Comparison of ENCODE assay signal across 14 mouse cellular contexts in genomic region chr2:33363890-33364289, GRCm38 (mm10).
"Had no signal": no experiment of that assay in that cellular context is flagged by ENCODE, and none has a peak within 500 bp of the region (broad histone marks: within the 10 kb centered on the region; RNA-seq: fewer than 3 reads in every experiment).

No protein-coding gene starts in this region.

- ATAC-seq: hindbrain, postnatal 0 days; lung, postnatal 0 days had no signal

- H3K4me3 ChIP-seq: hindbrain, embryonic 12.5 days; limb, embryonic 12.5 days; liver, embryonic 13.5 days; midbrain, embryonic 10.5 days; myocyte; neural tube, embryonic 12.5 days had no signal

- H3K9ac ChIP-seq: hindbrain, embryonic 12.5 days; limb, embryonic 12.5 days; liver, embryonic 13.5 days; neural tube, embryonic 12.5 days had no signal

- H3K9me3 ChIP-seq: hindbrain, embryonic 12.5 days; limb, embryonic 12.5 days; liver, embryonic 13.5 days; midbrain, embryonic 10.5 days had no signal

- H3K4me2 ChIP-seq: hindbrain, embryonic 12.5 days; limb, embryonic 12.5 days; liver, embryonic 13.5 days; neural tube, embryonic 12.5 days had no signal

- H3K27ac ChIP-seq: hindbrain, embryonic 12.5 days; hindbrain, postnatal 0 days; limb, embryonic 12.5 days; liver, embryonic 13.5 days; midbrain, embryonic 10.5 days; neural tube, embryonic 12.5 days had no signal

- DNase-seq: layer of hippocampus, adult 9-11 months; liver, embryonic 13.5 days; lung, adult 2 months; midbrain, embryonic 14.5 days; spleen, adult 18-20 months; thymus, adult 18-20 months; thymus, postnatal 14 days had no signal

- H3K36me3 ChIP-seq: limb, embryonic 12.5 days; liver, embryonic 13.5 days; neural tube, embryonic 12.5 days had no signal

- H3K27me3 ChIP-seq: hindbrain, embryonic 12.5 days; limb, embryonic 12.5 days; liver, embryonic 13.5 days; neural tube, embryonic 12.5 days had no signal
